Mouse (Mus musculus) forebrain, embryonic 12.5 days (tissue): ENCODE measurements at regions not wholly inside any gene's neighbourhood (a gene's known extent, or its start where the extent isn't known, plus 50 kb on each side); places are given as distances from the start of the nearest gene placed in this dataset.

Source experiments
- ATAC-seq: fragments of 200-750 bp; cut with Nextera tagmentation; 2 replicates; pipeline ENCODE4 v1.8.0; 2017; ENCODE audit warnings: moderate TSS enrichment; ENCODE audit not compliant: low FRiP score
- H3K27ac ChIP-seq: fragments of 300-500 bp; sonication (generic); 2 replicates; pipeline ENCODE4 v1.5.1; 2016; ENCODE audit warnings: mild to moderate bottlenecking
- H3K27me3 ChIP-seq: fragments of 300-500 bp; sonication (generic); 2 replicates; pipeline ENCODE4 v1.6.1; 2016; ENCODE audit warnings: mild to moderate bottlenecking
- H3K36me3 ChIP-seq: fragments of 300-500 bp; sonication (generic); replicated peaks from 2 replicates; pipeline ENCODE4 v1.6.1; 2016; ENCODE audit warnings: mild to moderate bottlenecking
- H3K4me1 ChIP-seq: fragments of 300-500 bp; sonication (generic); 2 replicates; pipeline ENCODE4 v1.6.1; 2016
- H3K4me2 ChIP-seq: fragments of 300-500 bp; sonication (generic); 2 replicates; pipeline ENCODE4 v1.6.1; 2016; ENCODE audit warnings: mild to moderate bottlenecking, moderate library complexity
- H3K4me3 ChIP-seq: fragments of 300-500 bp; sonication (generic); replicated peaks from 2 replicates; pipeline ENCODE4 v1.5.1; 2016; ENCODE audit warnings: mild to moderate bottlenecking
- H3K9ac ChIP-seq: fragments of 300-500 bp; sonication (generic); 2 replicates; pipeline ENCODE4 v1.6.1; 2016; ENCODE audit warnings: mild to moderate bottlenecking
- H3K9me3 ChIP-seq: fragments of 300-500 bp; sonication (generic); 2 replicates; pipeline ENCODE4 v1.6.1; 2016
- WGBS: fragments of 180-500 bp; shearing (Covaris S2); methylation state at CpG from one replicate; pipeline ENCODE4 v1.1.7; 2016; 5-methylcytosine and 5-hydroxymethylcytosine counted together

- H3K4me2 ChIP-seq, result peak overlapping the region; percentile 48
- H3K27ac ChIP-seq, result no peak overlapping the region
- peak overlapping the region; percentile 36; the same call in 1 of the 2 replicates for H3K9ac ChIP-seq
- no peaks in the 10 kb centered on the region for H3K36me3 ChIP-seq
- WGBS, result 5% methylated on average over 16 of the region's 16 CpGs
- no peaks in the 10 kb centered on the region for H3K27me3 ChIP-seq
- H3K4me3 ChIP-seq, result peak overlapping the region; percentile 15
- H3K4me1 ChIP-seq, result peaks cover 18% of the 10 kb centered on the region
- no peaks in the 10 kb centered on the region for H3K9me3 ChIP-seq
- peak; percentile 69 for ATAC-seq
These were observed 61.2 kb upstream of the Ankrd28 start for GRCm38 (mm10) chr14:31891500-31892185.

- Histone ChIP-seq H3K9me3 (no peaks in the 10 kb centered on the region), H3K27ac (no peak overlapping the region), H3K4me3 (no peak overlapping the region), H3K9ac (no peak overlapping the region), H3K4me2 (no peak overlapping the region), H3K4me1 (peaks cover 18% of the 10 kb centered on the region), H3K27me3 (no peaks in the 10 kb centered on the region), H3K36me3 (no peaks in the 10 kb centered on the region)
- no peak for ATAC-seq
- 9% methylated on average over 6 of the region's 6 CpGs for WGBS
These were observed 61.7 kb upstream of the Ankrd28 start for GRCm38 (mm10) chr14:31892186-31892510.

GRCm38 (mm10) chr14:31896500-31896899, 66.0 kb upstream of the Ankrd28 start:
- Histone ChIP-seq H3K27ac (no peak overlapping the region), H3K36me3 (no peaks in the 10 kb centered on the region), H3K27me3 (no peaks in the 10 kb centered on the region), H3K4me3 (no peak overlapping the region), H3K9me3 (no peaks in the 10 kb centered on the region), H3K4me1 (peaks cover 15% of the 10 kb centered on the region), H3K9ac (no peak overlapping the region), H3K4me2 (no peak overlapping the region)
- 72% methylated on average over 1 of the region's 1 CpGs for WGBS
- no peak for ATAC-seq

GRCm38 (mm10) chr14:31899504-31899903, 69.1 kb upstream of the Ankrd28 start:
- H3K27ac ChIP-seq, result no peak overlapping the region
- H3K9me3 ChIP-seq, result no peaks in the 10 kb centered on the region
- H3K4me1 ChIP-seq, result peaks cover 17% of the 10 kb centered on the region
- no peaks in the 10 kb centered on the region for H3K36me3 ChIP-seq
- no peaks in the 10 kb centered on the region for H3K27me3 ChIP-seq
- 73% methylated on average over 8 of the region's 8 CpGs for WGBS
- no peak for ATAC-seq
- no peak overlapping the region for H3K4me3 ChIP-seq
- H3K4me2 ChIP-seq, result no peak overlapping the region
- no peak overlapping the region for H3K9ac ChIP-seq

GRCm38 (mm10) chr14:31899906-31900305, 69.5 kb upstream of the Ankrd28 start:
- WGBS, result 85% methylated on average over 4 of the region's 4 CpGs
- H3K4me1 ChIP-seq, result peaks cover 17% of the 10 kb centered on the region
- H3K9ac ChIP-seq, result no peak overlapping the region
- no peak overlapping the region for H3K4me3 ChIP-seq
- H3K27me3 ChIP-seq, result no peaks in the 10 kb centered on the region
- no peaks in the 10 kb centered on the region for H3K36me3 ChIP-seq
- ATAC-seq, result no peak
- no peaks in the 10 kb centered on the region for H3K9me3 ChIP-seq
- no peak overlapping the region for H3K4me2 ChIP-seq
- no peak overlapping the region for H3K27ac ChIP-seq

- ATAC-seq, result no peak
- Histone ChIP-seq H3K4me2 (no peak overlapping the region), H3K36me3 (no peaks in the 10 kb centered on the region), H3K27me3 (no peaks in the 10 kb centered on the region), H3K9me3 (no peaks in the 10 kb centered on the region), H3K4me1 (peaks cover 17% of the 10 kb centered on the region), H3K27ac (0 out of 2 replicates have a peak overlapping the region, but pooled peaks have one; percentile 13), H3K4me3 (no peak overlapping the region), H3K9ac (no peak overlapping the region)
- WGBS, result 18% methylated on average over 4 of the region's 4 CpGs
These were observed 71.5 kb upstream of the Ankrd28 start for GRCm38 (mm10) chr14:31901901-31902300.

GRCm38 (mm10) chr14:31903664-31904063, 73.2 kb upstream of the Ankrd28 start:
- Histone ChIP-seq H3K4me2 (no peak overlapping the region), H3K9me3 (no peaks in the 10 kb centered on the region), H3K27me3 (no peaks in the 10 kb centered on the region), H3K9ac (no peak overlapping the region), H3K4me3 (no peak overlapping the region), H3K27ac (no peak overlapping the region), H3K4me1 (peaks cover 17% of the 10 kb centered on the region), H3K36me3 (no peaks in the 10 kb centered on the region)
- ATAC-seq, result no peak
- WGBS, result 92% methylated on average over 3 of the region's 3 CpGs

GRCm38 (mm10) chr14:31908591-31908990, 78.1 kb upstream of the Ankrd28 start:
- no peaks in the 10 kb centered on the region for H3K4me1 ChIP-seq
- 89% methylated on average over 7 of the region's 7 CpGs for WGBS
- no peak overlapping the region for H3K27ac ChIP-seq
- no peak overlapping the region for H3K9ac ChIP-seq
- no peak for ATAC-seq
- no peak overlapping the region for H3K4me2 ChIP-seq
- no peaks in the 10 kb centered on the region for H3K36me3 ChIP-seq
- H3K27me3 ChIP-seq, result no peaks in the 10 kb centered on the region
- H3K9me3 ChIP-seq, result 0 out of 2 replicates have a peak, but pooled peaks cover 5% of the 10 kb centered on the region
- H3K4me3 ChIP-seq, result no peak overlapping the region

- no peak for ATAC-seq
- no peak overlapping the region for H3K9ac ChIP-seq
These were observed 78.8 kb upstream of the Ankrd28 start for GRCm38 (mm10) chr14:31909291-31909690.

GRCm38 (mm10) chr14:31910809-31911208, 80.4 kb upstream of the Ankrd28 start:
- Histone ChIP-seq H3K9ac (no peak overlapping the region), H3K36me3 (no peaks in the 10 kb centered on the region), H3K27me3 (no peaks in the 10 kb centered on the region), H3K4me3 (no peak overlapping the region), H3K9me3 (0 out of 2 replicates have a peak, but pooled peaks cover 5% of the 10 kb centered on the region), H3K27ac (no peak overlapping the region), H3K4me2 (no peak overlapping the region), H3K4me1 (no peaks in the 10 kb centered on the region)
- ATAC-seq, result no peak
- 95% methylated on average over 2 of the region's 2 CpGs for WGBS

More at GRCm38 (mm10) chr14:31909291-31909690, 78.8 kb upstream of the Ankrd28 start:
- H3K9me3 ChIP-seq, result 0 out of 2 replicates have a peak, but pooled peaks cover 5% of the 10 kb centered on the region
- WGBS, result 84% methylated on average over 4 of the region's 4 CpGs
- no peaks in the 10 kb centered on the region for H3K27me3 ChIP-seq
- H3K4me2 ChIP-seq, result no peak overlapping the region
- H3K36me3 ChIP-seq, result no peaks in the 10 kb centered on the region
- no peaks in the 10 kb centered on the region for H3K4me1 ChIP-seq
- H3K4me3 ChIP-seq, result no peak overlapping the region
- H3K27ac ChIP-seq, result no peak overlapping the region

GRCm38 (mm10) chr14:31918461-31918860, 88.0 kb upstream of the Ankrd28 start:
- no peak for ATAC-seq
- WGBS, result 91% methylated on average over 4 of the region's 4 CpGs
- H3K4me3 ChIP-seq, result no peak overlapping the region

GRCm38 (mm10) chr14:31918921-31919320, 88.5 kb upstream of the Ankrd28 start:
- Histone ChIP-seq H3K9ac (no peak overlapping the region), H3K9me3 (0 out of 2 replicates have a peak, but pooled peaks cover 7% of the 10 kb centered on the region), H3K27ac (no peak overlapping the region), H3K36me3 (no peaks in the 10 kb centered on the region), H3K4me2 (no peak overlapping the region), H3K4me3 (no peak overlapping the region), H3K4me1 (no peaks in the 10 kb centered on the region), H3K27me3 (no peaks in the 10 kb centered on the region)
- 91% methylated on average over 1 of the region's 1 CpGs for WGBS
- no peak for ATAC-seq

More at GRCm38 (mm10) chr14:31918461-31918860, 88.0 kb upstream of the Ankrd28 start:
- Histone ChIP-seq H3K27me3 (no peaks in the 10 kb centered on the region), H3K4me1 (no peaks in the 10 kb centered on the region), H3K36me3 (no peaks in the 10 kb centered on the region), H3K4me2 (no peak overlapping the region), H3K9me3 (0 out of 2 replicates have a peak, but pooled peaks cover 7% of the 10 kb centered on the region), H3K9ac (no peak overlapping the region), H3K27ac (no peak overlapping the region)

- no peak for ATAC-seq
- no peak overlapping the region for H3K27ac ChIP-seq
- no peak overlapping the region for H3K4me2 ChIP-seq
- H3K4me1 ChIP-seq, result peaks cover 12% of the 10 kb centered on the region
- no peaks in the 10 kb centered on the region for H3K9me3 ChIP-seq
- no peaks in the 10 kb centered on the region for H3K36me3 ChIP-seq
- H3K9ac ChIP-seq, result no peak overlapping the region
- H3K4me3 ChIP-seq, result no peak overlapping the region
- no peaks in the 10 kb centered on the region for H3K27me3 ChIP-seq
- WGBS, result 69% methylated on average over 12 of the region's 12 CpGs
These were observed 98.8 kb upstream of the Ankrd28 start for GRCm38 (mm10) chr14:31929161-31929707.
